Mouse (Mus musculus) T-helper 17 cell (primary cell): ENCODE data around the gene Upk2.

Experiments used
- in situ Hi-C, 2 experiments: fragments of 300-600 bp; cut with MboI, MseI; formaldehyde crosslinking; loops; 1 replicate in 1 of 2; 2 replicates in 1 of 2; pipeline ENCODE4 v1.15.1; 2025; ENCODE audit warnings: high pct_unique_total_duplicates in 2 of 2

Gene Upk2

GRCm38 (mm10) chr9:44454891-44455220 is at the start of gene Upk2:
TSS of gene Upk2 (minus strand) at chr9:44454976.
- in situ Hi-C loops: loop anchor here (5.0 to 10.0 kb wide), 2 partner anchors 47 to 230 kb away; no protein-coding TSS in a partner anchor

- in situ Hi-C loops: loop anchor here (5.0 kb wide), 2 partner anchors 45 to 50 kb away; partner anchors contain the start of gene Upk2 (in 1 of the 2)
These were observed 47.2 kb upstream of the Upk2 start for GRCm38 (mm10) chr9:44502006-44502405.

GRCm38 (mm10) chr9:44501206-44501879 is 46.6 kb upstream of the Upk2 start:
- in situ Hi-C loops: loop anchor here (5.0 kb wide), 2 partner anchors 44 to 49 kb away; partner anchors contain the start of gene Upk2 (in 1 of the 2)

GRCm38 (mm10) chr9:44500638-44501175 is 45.9 kb upstream of the Upk2 start:
- in situ Hi-C loops: loop anchor here (5.0 kb wide), 2 partner anchors 43 to 48 kb away; partner anchors contain the start of gene Upk2 (in 1 of the 2)

GRCm38 (mm10) chr9:44500163-44500533 is 45.4 kb upstream of the Upk2 start:
- in situ Hi-C loops: loop anchor here (5.0 kb wide), 2 partner anchors 43 to 48 kb away; partner anchors contain the start of gene Upk2 (in 1 of the 2)

- in situ Hi-C loops: loop anchor here (5.0 kb wide), 2 partner anchors 42 to 47 kb away; partner anchors contain the start of gene Upk2 (in 1 of the 2)
These were observed 44.8 kb upstream of the Upk2 start for GRCm38 (mm10) chr9:44499356-44500162.

GRCm38 (mm10) chr9:44498421-44499355 is 43.9 kb upstream of the Upk2 start:
- in situ Hi-C loops: no loop called here

GRCm38 (mm10) chr9:44497624-44498377 is 43.0 kb upstream of the Upk2 start:
- in situ Hi-C loops: no loop called here

- in situ Hi-C loops: no loop called here
These were observed 42.2 kb upstream of the Upk2 start for GRCm38 (mm10) chr9:44496803-44497461.

- in situ Hi-C loops: no loop called here
These were observed 41.1 kb upstream of the Upk2 start for GRCm38 (mm10) chr9:44495810-44496344.

GRCm38 (mm10) chr9:44494863-44495809 is 40.4 kb upstream of the Upk2 start:
- in situ Hi-C loops: no loop called here

GRCm38 (mm10) chr9:44494261-44494862 is 39.6 kb upstream of the Upk2 start:
- in situ Hi-C loops: no loop called here

- in situ Hi-C loops: no loop called here
These were observed 38.1 kb upstream of the Upk2 start for GRCm38 (mm10) chr9:44492631-44493461.

- in situ Hi-C loops: no loop called here
These were observed 36.6 kb upstream of the Upk2 start for GRCm38 (mm10) chr9:44491351-44491750.

GRCm38 (mm10) chr9:44490086-44490967 is 35.6 kb upstream of the Upk2 start:
- in situ Hi-C loops: no loop called here

GRCm38 (mm10) chr9:44489651-44490085 is 34.9 kb upstream of the Upk2 start:
- in situ Hi-C loops: no loop called here
